Mouse (Mus musculus): ENCODE measurements around the gene Hapln2. TPM values are rescaled to one million over a fixed set of nuclear protein-coding genes. Genes with fewer than 3 reads are reported as not detected.

Gene Hapln2
- polyA plus RNA-seq, 1 experiment: not detected

DNA sequence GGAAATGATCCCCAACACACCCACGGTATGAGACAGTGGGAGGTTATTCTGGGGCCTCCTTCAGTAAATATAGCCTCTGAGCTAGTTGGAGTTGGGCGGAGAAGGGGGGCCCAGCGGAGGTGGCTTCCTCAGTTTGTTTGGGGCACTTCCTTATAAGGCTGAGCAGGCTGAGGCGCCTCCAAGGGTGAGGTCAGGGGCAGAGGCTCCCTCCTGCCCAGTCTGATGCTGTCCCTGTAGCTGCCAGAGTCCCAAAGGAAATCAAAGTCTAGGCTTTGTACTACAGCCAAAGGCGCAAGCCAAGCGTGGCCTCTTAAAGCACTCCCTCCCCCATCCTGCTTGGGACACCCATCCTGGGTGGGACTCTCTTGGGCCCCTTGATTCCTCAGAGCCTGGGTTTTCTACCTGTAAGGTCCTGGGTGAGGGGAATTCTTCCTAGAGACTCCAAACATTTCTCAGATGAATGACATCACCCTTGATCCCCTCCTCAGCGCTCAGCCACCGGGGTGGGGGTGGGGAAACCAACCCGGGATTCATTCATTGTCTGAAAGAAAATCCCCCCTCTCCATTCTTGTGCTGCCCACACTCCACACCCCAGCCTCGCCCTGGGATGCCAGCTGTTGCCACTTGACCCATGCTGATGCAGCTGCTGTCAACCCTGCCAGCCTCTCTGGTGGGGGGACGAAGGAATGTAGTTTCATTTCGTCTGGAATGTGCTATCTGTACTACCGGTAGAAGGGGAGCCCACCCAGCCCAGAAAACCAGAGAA lies 44.4 kb downstream of the Hapln2 start:
- Histone ChIP-seq H3K36me3 (replicated peaks; ENCODE audit: low read length) (no peaks in the 10 kb centered on the region), H3K4me1 (peaks cover 62% of the 10 kb centered on the region), H3K4me3 (replicated peaks) (peak overlapping the region; percentile 75), H3K9me3 (no peaks in the 10 kb centered on the region), H3K27me3 (replicated peaks) (peaks cover 91% of the 10 kb centered on the region)
- TF ChIP-seq FLI1 (IDR thresholded peaks at IDR 0.05; ENCODE audit: low read length): no peak
- TF ChIP-seq GATA1 (IDR thresholded peaks at IDR 0.05; ENCODE audit: borderline replicate concordance, low read length): no peak

DNA sequence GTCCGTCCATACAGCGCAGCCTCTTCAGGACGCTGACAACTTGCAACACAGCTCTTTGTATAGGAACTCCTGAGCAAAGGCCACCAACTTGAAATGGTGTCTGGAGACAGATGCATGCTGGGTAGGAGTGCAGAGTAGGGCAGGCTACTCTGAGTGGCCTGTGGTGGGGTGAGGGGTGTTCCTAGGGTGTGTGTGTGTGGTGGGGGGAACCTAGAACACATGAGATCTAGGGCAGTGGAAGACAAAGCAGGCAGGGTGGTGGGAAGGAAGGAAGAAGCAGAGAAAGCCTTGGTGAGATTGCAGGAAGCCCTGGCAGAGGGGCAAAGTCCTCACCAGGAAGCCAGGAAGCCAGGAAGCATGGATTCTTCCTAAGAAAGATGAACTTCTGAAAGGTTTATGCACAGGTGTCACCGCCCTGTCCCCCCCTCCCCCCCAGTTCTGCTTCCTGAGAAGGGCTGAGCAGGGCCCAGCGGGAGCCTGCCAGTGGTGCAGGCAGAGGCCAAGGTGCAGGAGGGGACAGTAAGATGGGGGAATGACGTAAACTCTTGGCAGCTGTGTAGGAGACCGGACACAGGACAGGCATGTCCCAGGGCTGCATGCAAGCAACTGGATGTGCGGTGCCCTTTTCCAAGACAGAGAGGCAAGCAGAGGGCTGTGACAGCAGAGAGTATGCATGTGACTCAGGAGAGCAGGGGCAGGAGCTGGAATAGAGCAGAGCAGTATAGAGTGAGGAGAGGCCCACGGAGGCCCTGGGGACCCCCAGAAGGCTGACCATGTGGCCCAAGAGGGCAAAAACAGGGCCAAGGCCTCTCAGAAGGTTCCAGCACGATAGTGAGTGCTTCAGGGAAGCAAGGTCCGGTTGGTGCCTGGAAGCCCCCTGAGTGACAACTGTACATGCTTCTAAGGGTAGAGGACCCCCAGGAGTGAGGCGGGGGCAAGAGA lies 45.2 kb downstream of the Hapln2 start:
- no peak for TF ChIP-seq FLI1 (IDR thresholded peaks at IDR 0.05; ENCODE audit: low read length)
- TF ChIP-seq GATA1 (IDR thresholded peaks at IDR 0.05; ENCODE audit: borderline replicate concordance, low read length): no peak
- no peak overlapping the region for H3K4me3 ChIP-seq (replicated peaks)
- H3K9me3 ChIP-seq: no peaks in the 10 kb centered on the region
- H3K4me1 ChIP-seq: peaks cover 53% of the 10 kb centered on the region
- H3K27me3 ChIP-seq (replicated peaks): peaks cover 91% of the 10 kb centered on the region
- H3K36me3 ChIP-seq (replicated peaks; ENCODE audit: low read length): no peaks in the 10 kb centered on the region

- H3K9me3 ChIP-seq: no peaks in the 10 kb centered on the region
- peaks cover 90% of the 10 kb centered on the region for H3K27me3 ChIP-seq (replicated peaks)
- no peak overlapping the region for H3K4me3 ChIP-seq (replicated peaks)
- H3K36me3 ChIP-seq (replicated peaks; ENCODE audit: low read length): no peaks in the 10 kb centered on the region
- peaks cover 45% of the 10 kb centered on the region for H3K4me1 ChIP-seq
- TF ChIP-seq GATA1 (IDR thresholded peaks at IDR 0.05; ENCODE audit: borderline replicate concordance, low read length): no peak
- TF ChIP-seq FLI1 (IDR thresholded peaks at IDR 0.05; ENCODE audit: low read length): no peak
These were observed 46.1 kb downstream of the Hapln2 start for GRCm38 (mm10) chr3:87981214-87981760.

GRCm38 (mm10) chr3:87980728-87981127 lies 46.7 kb downstream of the Hapln2 start:
- TF ChIP-seq GATA1 (IDR thresholded peaks at IDR 0.05; ENCODE audit: borderline replicate concordance, low read length) (no peak), FLI1 (IDR thresholded peaks at IDR 0.05; ENCODE audit: low read length) (no peak)
- Histone ChIP-seq H3K9me3 (no peaks in the 10 kb centered on the region), H3K4me3 (replicated peaks) (no peak overlapping the region), H3K27me3 (replicated peaks) (peaks cover 89% of the 10 kb centered on the region), H3K36me3 (replicated peaks; ENCODE audit: low read length) (no peaks in the 10 kb centered on the region), H3K4me1 (peaks cover 39% of the 10 kb centered on the region)

DNA sequence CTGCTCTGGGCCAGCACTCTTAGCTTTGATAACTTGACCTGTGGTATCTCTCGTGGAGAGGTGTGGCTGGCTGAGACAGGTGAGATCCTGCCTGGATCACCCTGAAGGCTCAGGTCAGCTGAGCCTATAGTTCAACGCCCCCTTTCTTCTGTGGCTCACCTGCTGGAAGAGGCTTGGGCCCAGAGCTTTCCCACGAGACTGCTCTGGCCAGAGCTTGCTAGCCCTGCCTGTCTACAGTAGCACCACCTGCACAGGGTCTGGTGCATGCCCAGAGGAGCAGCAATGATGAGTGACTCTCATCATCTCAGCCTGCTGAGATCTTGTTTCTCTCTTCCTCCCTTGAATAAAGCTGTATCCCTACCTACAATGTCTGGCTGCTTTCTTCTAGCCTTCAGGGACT lies 47.3 kb downstream of the Hapln2 start:
- Histone ChIP-seq H3K9me3 (no peaks in the 10 kb centered on the region), H3K4me3 (replicated peaks) (no peak overlapping the region), H3K27me3 (replicated peaks) (peaks cover 89% of the 10 kb centered on the region), H3K36me3 (replicated peaks; ENCODE audit: low read length) (no peaks in the 10 kb centered on the region), H3K4me1 (peaks cover 33% of the 10 kb centered on the region)
- no peak for TF ChIP-seq FLI1 (IDR thresholded peaks at IDR 0.05; ENCODE audit: low read length)
- no peak for TF ChIP-seq GATA1 (IDR thresholded peaks at IDR 0.05; ENCODE audit: borderline replicate concordance, low read length)

DNA sequence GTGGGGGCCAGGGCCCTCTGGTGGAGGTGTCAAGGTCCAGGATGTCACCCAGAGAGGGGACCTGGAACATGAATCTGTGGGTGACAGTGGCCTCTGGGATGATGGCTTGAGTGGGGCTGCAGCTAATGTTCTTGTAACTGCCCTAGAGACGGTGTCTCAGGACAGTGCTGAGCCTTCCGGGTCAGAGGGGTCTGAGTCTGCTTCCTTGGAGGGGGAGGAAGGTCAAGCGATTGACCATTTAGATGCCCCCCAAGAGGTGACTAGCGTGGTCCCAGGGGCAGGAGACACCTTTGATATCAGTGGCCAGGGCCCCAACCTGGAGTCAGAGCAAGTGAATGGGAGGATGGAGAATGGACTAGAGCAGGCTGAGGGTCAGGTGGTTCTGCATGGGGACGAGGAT lies 47.9 kb downstream of the Hapln2 start:
- Histone ChIP-seq H3K4me3 (replicated peaks) (no peak overlapping the region), H3K4me1 (peaks cover 29% of the 10 kb centered on the region), H3K9me3 (no peaks in the 10 kb centered on the region), H3K27me3 (replicated peaks) (peaks cover 91% of the 10 kb centered on the region), H3K36me3 (replicated peaks; ENCODE audit: low read length) (no peaks in the 10 kb centered on the region)
- TF ChIP-seq GATA1 (IDR thresholded peaks at IDR 0.05; ENCODE audit: borderline replicate concordance, low read length) (no peak), FLI1 (IDR thresholded peaks at IDR 0.05; ENCODE audit: low read length) (no peak)

DNA sequence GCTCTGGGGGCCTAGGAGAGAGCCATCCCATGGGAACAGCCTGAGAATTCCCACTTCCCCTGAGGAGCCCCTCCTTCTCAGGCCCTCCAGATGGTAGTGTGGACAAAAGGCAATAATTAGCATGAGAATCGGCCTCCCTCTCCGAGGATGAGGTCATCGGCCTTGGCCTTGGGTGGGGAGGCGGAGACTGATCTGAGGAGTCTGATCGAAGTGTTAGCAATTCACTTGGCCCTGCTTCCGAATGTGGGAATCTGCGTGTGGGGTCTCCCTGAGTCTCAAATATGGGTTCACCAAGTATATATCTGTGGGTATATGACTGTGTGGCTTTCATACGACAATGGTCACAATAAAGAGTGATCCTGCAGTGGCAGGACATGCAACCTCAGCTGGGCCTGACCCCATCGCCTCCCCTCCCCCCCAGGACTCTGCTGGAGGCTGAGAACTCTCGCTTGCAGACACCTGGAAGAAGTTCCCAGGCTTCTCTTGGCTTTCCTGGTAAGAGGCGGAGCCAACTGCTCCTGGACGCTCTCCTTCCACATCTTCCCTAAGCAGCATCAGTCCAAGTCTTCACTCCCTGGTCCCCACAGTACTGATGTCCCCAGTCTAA lies 52.9 kb downstream of the Hapln2 start:
- Histone ChIP-seq H3K4me1 (peaks cover 17% of the 10 kb centered on the region), H3K4me3 (replicated peaks) (no peak overlapping the region), H3K9me3 (no peaks in the 10 kb centered on the region), H3K36me3 (replicated peaks; ENCODE audit: low read length) (no peaks in the 10 kb centered on the region), H3K27me3 (replicated peaks) (peaks cover 89% of the 10 kb centered on the region)
- TF ChIP-seq FLI1 (IDR thresholded peaks at IDR 0.05; ENCODE audit: low read length): no peak
- no peak for TF ChIP-seq GATA1 (IDR thresholded peaks at IDR 0.05; ENCODE audit: borderline replicate concordance, low read length)

GRCm38 (mm10) chr3:87973593-87974380 lies 53.6 kb downstream of the Hapln2 start:
- no peak for TF ChIP-seq FLI1 (IDR thresholded peaks at IDR 0.05; ENCODE audit: low read length)
- no peak for TF ChIP-seq GATA1 (IDR thresholded peaks at IDR 0.05; ENCODE audit: borderline replicate concordance, low read length)
- no peak overlapping the region for H3K4me3 ChIP-seq (replicated peaks)
- H3K36me3 ChIP-seq (replicated peaks; ENCODE audit: low read length): no peaks in the 10 kb centered on the region
- H3K27me3 ChIP-seq (replicated peaks): peaks cover 84% of the 10 kb centered on the region
- peaks cover 17% of the 10 kb centered on the region for H3K4me1 ChIP-seq
- H3K9me3 ChIP-seq: no peaks in the 10 kb centered on the region

DNA sequence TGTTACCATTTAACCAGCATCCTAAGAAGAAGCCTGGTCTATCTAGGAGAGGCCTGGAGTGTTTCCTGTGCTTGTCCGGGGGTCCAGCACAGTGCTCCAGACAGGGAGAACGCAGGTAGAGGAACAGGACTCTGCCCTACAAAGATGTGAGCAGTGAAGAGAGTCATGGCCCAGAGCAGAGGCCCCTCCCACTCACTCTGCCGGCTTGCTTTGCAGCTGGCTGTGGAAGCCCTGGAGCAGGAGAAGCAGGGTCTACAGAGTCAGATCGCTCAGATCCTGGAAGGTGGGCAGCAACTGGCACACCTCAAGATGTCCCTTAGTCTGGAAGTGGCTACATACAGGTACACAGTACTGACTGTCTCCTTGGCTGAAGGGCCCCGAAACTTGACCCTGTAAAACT lies 54.6 kb downstream of the Hapln2 start:
- H3K36me3 ChIP-seq (replicated peaks; ENCODE audit: low read length): no peaks in the 10 kb centered on the region
- H3K4me1 ChIP-seq: peaks cover 17% of the 10 kb centered on the region
- H3K27me3 ChIP-seq (replicated peaks): peaks cover 81% of the 10 kb centered on the region
- H3K4me3 ChIP-seq (replicated peaks): no peak overlapping the region
- TF ChIP-seq GATA1 (IDR thresholded peaks at IDR 0.05; ENCODE audit: borderline replicate concordance, low read length) (no peak), FLI1 (IDR thresholded peaks at IDR 0.05; ENCODE audit: low read length) (no peak)
- H3K9me3 ChIP-seq: peaks cover under 1% of the 10 kb centered on the region
